Mouse (Mus musculus) gastrocnemius, postnatal 4 days (tissue): Measurements from ENCODE around the gene Lgals4. TPM values are rescaled to one million over a fixed set of nuclear protein-coding genes. Genes with fewer than 3 reads are reported as not detected.

ENCODE experiments used
- DNase-seq, 2 experiments: peaks; one replicate each; pipeline ENCODE4 v3.0.0; 2021 to 2022; ENCODE audit warnings: low spot score in 2 of 2, mixed read lengths in 2 of 2
- total RNA-seq, 2 experiments: library from RNA; stranded (reverse); gene quantifications; 2 replicates each; pipeline ENCODE4 v1.2.3; 2021

Lgals4 gene
- total RNA-seq, 2 experiments from 2014 or later = 5.3 to 8.7 TPM

DNA sequence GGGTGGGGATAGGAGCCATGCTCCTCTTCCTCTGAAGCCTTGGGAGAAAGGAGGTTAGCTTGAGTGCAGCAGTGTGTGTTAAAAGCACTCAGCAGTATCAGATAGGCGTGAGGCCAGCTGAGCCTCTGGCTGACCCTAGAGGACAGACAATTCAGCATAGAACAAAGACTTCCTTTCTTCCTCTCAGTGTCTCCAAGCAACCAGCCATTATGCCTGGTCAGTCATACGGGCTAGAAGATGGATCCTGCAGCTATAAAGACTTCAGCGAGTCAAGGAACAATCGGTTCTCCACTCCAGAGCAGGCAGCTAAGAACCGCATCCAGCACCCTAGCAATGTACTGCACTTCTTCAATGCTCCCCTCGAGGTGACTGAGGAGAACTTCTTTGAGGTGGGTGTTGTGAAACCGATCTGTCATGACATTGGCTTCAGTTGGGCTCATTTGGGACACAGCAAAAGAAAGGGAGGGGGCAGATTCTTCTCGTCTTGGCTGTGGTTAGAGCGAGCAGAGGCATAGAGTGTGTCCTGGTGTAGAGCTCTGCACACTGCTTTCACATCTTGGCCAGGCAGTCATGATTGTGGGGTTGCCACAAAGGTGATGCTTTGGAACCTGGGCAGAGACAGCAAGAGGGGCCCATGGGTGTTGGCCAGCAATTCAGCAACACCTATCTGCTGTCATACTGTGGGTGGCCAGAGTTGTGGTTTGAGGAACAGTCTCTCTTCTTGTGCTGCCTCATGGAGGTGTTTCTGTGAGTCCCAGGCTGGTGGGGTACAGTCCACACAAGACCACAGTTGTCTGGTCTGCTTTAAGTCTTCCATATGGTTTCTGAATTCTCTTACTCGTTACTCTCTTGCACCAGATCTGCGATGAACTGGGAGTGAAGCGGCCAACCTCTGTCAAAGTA lies 13.0 kb upstream of the Lgals4 start:
- no peak for DNase-seq

DNA sequence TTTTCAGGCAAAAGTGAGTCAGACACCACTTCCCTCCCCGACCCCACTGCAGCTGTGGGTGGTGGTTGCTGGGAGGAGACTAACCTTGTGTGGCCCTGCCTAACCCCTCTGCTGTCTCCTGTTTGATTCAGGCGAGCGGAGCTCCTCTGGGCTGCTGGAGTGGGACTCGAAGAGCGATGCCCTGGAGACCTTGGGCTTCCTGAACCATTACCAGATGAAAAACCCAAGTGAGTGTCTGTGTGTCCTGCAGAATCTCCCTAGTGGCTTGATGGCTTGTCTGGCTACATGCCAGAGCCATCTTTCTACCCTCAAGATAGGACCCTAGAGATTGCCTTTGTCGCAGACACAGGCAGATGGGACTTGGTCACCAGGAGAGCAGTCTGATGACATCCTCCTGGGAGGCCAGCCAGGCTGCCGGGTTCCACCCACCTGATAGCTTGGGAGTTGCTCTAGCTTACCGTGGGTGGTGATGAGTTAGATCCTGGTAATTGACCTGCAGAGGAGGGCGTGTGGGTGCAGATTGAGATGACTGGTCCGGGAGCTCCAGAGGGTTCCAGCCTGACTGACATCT lies 12.3 kb upstream of the Lgals4 start:
- DNase-seq = no peak

DNA sequence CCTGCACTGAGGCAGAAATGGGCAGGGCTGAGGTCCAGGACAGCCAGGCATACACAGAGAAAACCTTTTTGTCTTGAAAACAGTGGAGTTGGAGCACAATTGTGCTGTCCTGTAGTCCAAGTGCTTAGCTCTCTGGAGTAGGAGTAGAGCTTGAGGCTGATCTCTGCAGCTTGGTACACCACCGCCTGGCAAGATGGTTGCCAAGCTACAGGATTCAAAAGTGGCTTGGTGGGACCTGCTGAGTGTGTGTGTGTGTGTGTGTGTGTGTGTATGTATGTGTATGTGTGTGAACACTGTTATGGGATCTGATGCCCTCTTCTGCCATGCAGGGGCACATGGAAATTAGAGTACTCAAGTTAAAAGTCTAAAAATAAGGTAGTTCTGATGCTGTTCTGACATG lies 11.1 kb upstream of the Lgals4 start:
- DNase-seq = no peak

DNA sequence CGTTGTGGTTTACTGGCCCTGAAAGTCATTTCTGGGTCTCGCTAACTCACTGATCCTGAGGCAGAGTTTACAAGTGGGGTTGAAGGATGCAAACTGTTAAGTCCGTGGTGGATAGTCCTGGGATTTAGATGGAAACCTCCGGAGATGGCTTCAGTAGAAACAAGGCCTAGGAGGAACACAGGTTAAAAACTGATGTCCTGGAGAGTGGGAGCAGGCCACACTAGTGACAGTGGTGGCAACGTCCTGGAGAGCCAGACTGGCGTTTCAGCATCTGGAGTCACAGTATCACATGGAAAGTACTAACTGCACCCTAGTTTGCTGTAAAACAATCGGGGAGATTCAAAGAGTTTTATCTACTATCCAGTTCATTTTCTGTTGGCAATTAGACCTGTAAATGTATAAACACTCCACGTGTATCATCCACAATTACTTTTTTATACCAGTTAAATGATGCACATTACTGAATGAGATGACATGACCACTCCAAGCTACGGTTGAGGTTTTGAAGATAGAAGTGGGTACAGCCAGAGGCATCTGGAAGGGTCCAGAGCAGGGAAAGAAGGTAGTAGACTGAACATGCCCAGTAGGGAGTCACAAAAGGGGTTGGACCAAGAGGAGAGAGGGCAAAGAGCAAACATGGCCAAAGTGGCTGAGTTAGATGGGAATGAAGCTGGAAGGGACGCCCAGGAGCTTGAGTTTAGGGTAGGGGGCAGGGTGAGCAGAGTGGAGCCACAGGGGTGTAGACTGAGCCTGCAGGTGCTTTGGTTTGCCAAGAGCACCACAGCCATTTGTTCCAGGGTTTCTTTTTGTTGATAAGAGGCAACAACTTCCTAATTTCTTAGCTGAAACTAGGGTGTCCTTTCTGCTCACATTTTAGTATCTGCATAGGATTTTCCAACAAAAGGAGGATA lies 10.4 kb upstream of the Lgals4 start:
- no peak for DNase-seq

DNA sequence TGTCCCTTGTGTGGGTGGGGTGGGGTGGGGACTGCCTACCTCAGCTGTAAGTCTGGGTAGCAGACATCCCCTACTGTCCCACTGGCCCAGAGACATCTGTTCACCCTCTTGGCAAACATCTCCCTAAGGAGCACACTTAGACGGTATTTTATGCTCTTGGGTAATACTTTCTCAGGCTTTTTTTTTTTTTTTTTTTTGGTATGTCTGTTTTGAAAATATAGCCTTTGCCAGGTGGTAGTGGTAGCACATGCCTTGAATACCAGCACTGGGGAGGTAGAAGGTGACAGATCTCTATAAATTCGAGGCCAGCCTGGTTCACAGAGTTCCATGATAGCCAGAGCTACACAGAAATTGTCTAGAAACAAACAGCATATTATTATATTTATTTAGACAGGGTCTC lies 9.7 kb upstream of the Lgals4 start:
- no peak for DNase-seq

DNA sequence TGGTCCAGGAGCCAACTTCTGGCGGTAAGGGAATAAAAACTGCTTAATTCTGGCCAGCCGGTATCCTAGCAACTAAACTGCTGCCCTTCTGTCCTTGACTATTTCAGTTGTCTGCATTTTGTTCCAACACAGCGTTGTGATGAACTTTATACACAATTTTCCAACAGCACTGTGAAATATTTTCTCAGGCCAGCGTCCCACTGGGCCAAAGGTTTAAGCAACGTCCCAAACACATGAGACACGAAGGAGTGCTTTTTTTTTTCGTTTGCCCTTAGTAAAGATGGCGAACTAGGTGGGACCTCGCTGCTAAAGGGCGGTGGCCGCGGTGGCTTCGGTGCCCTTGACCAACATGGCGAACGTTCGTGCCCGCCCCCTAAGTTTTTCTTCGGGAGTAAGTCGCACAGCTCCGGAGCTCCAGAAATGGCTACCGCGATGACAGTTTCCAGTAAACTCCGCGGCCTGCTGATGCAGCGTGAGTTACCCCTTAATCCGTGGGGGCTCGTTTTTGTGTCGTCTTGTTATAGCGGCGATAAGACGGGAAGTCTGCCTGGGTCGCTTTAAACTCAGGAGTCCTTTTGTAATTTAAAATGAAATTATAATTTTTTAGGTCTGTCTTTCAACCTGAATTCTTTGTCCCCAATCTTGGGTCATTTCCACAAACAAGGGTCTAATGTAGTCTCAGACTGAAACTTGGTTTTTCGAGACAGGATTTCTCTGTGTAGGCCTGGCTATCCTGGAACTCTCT lies 8.5 kb upstream of the Lgals4 start, which contains the start of gene Ech1:
Gene Ech1, plus strand, starts transcription at position 277 of the 745 bp plus-strand sequence.
- peak; percentile 86 to 93 for DNase-seq

DNA sequence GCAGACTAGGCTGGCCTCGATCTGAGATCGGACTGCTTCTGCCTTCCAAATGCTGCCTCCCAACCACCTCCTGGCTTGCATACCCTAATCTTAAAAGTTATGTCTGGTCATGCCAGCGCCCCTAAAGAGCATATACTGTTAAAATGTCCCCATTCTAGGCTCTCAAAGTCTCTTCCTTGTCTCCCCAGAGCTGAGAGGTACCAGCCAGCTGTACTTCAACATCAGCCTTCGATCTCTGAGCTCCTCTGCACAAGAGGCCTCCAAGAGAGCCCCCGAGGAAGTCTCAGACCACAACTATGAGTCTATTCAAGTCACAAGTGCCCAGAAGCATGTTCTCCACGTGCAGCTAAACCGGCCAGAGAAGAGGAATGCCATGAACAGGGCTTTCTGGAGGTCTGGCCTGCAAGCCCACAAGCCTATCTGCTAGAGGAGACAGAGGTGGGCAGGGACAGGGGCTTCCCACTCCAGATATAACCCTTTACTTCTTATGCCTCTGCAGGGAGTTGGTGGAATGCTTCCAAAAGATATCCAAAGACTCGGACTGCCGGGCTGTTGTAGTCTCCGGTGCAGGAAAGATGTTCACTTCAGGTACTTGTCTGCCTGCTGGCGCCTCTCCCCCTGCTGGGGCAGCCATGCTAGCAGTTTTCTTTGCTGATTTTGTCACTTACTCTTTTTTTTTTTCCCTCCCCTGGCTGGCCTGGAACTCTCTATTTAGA lies 7.8 kb upstream of the Lgals4 start:
- DNase-seq = peak in 1 of 2 experiments; percentile 16

DNA sequence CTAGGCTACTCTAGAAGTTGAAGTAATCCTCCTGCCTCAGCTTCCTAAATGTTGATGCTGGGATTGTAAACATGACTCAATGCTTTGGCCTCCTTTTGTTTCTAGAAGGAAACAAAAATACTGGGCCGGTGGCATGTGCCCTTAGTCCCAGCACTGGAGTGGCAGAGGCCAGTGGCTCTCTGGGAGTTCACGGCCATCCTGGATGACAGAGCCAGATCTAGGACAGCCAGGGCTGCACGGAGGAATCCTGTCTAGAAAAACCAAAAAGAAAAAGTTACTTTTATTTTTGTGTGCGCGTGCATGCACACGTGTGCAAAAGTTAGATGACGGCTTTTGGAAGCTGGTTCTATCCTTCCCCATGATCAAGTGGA lies 7.3 kb upstream of the Lgals4 start:
- no peak for DNase-seq

DNA sequence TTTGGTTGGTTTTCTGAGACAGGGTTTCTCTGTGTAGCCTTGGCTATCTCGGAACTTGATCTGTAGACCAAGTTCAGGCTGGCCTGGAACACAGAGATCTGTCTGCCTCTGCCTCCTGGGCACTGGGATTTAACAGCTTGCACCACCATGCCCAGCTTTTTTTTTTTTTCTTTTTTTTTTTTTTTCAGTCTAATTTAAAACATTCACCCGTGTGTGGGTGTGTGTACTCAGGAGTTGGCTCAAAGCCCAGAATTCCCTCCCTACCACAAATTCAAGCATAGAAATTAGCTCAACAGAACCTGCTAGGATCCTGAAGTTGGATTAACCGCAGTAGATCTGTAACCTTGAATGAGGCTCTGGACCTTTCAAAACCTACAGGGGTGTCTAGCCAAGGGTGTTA lies 6.3 kb upstream of the Lgals4 start:
- DNase-seq = no peak

DNA sequence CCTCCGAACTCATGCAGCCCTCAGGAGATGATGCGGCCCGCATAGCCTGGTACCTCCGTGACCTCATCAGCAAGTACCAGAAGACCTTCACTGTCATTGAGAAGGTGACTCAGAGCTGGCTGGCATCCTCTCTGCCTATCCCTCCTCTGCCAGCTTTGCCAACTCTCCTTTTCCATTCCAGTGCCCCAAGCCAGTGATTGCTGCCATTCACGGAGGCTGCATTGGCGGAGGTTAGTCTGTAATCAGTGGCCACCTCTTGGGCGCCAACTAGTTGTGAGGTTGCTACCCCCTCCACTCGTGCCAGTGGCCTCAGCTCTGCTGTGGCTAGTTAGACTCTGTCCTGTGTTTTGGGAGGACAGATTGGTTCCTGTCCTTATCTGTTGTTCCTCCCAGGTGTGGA lies 3.8 kb upstream of the Lgals4 start:
- DNase-seq = no peak

DNA sequence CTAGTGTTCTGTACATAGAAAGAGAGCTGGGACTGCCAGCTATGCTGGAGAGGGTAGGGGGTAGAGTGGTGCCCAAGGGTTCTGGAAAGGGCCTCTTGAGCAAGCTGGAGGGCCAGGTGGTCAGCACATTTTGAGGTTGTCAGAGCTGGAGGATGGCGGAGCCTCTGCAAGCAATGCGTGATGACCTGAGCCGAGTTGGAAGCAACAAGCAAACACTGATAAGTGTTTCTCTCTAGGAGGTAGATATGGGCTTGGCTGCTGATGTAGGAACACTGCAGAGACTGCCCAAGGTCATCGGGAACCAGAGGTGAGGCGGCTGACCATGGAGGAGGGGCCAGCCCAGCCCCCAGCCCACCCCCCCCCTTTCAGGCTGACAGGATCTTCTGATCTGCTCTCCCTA lies 2.7 kb upstream of the Lgals4 start:
- no peak for DNase-seq

DNA sequence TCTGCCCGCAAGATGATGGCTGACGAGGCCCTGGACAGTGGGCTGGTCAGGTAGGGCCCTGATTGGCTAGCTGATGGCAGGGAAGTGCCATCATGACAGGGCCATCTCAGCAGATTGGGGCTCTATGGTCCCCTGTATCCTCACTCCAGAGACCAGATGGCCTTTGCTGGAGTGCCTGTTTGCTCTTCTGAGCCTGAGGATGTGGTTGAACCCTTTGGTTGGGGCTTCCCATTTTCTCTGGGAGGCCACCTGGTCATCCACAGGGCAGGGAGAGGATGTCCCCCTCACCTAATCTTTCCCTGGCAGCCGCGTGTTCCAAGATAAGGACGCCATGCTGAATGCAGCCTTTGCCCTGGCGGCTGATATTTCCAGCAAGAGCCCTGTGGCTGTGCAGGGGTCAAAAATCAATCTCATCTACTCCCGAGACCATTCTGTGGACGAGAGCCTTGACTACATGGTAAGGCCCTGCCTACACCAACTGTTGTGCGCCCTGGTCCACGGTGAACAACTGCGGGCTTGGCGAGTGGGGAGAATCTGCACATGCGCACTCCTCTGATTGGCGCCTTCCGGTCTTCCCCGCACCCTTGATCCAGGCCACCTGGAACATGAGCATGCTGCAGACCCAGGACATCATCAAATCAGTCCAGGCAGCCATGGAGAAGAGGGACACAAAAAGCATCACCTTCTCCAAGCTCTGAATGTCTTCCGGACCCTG lies 2.1 kb upstream of the Lgals4 start:
- DNase-seq = no peak

DNA sequence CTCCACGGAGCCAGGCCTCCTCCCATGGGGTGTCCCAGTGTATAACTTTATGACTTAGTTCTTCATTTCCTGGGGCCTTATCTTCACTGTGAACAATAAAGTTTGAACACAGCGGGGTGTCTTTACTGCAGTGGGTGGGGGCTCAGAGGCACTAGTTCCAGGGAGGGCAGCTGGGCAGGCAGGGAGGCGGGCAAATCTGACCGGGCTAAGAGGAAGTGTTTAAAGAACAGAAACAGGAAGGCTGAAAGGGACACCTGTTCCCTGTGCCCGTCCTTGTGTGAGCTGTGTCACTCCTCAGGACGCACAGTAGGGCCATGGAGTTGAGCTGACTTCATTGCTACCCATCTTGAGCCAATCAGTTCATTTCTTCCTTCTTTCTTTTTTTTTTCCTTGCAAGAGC lies 1.5 kb upstream of the Lgals4 start:
- DNase-seq = no peak

DNA sequence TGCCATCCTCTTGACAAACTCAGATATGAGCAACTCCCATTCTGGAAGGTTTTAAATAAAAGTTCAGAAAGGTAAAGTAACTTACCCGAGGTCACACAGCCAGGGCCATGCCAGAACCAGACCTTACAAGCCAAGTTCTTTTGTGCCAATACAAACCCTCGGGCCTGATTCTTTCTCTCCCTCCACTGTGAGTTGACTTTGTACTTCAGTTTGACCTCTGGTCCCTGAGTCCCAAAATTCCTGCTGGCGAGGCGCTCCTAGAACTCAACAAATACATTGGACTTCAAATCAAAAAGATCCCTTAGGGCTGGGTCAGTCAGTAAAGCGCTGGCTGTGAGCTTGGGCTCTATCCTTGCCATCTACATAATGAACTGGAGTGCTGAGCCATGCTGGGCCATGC lies 3.3 kb downstream of the Lgals4 start:
- DNase-seq = no peak

DNA sequence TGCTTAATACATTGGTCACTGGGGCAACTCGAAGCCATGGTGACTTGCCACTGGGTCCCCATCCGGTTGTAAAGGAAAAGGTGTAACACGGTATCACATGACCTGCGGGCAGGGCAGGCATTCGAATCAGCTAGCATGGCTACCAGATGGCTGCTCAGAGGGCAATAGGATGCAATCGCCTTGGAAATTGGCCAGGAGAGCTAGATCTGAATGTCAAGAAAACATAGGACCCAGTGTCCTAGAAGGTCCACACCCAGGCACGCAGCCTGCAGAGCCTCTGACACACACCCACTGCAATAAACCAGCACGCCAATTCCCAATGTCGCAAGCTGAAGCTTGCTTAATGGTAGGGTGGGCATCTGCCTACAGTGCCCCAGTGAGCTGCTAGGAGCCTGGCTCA lies 4.7 kb downstream of the Lgals4 start:
- DNase-seq = no peak

DNA sequence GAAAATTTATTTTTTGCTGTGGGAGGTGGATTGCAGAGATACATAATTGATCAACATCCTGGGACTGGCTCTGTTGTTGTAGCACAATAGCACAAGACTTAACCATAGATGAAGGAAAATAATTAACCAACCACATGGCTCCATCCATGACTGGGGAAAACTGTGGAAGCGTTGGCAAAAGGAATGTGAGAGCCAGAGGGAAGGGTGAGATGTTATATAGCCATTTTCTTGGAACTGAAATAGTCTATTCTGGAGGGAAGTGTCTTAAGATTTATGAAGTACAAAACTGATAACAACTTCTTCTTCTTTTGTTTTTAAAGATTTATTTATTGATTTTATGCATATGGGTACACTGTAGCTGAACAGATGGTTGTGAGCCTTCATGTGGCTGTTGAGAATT lies 13.6 kb downstream of the Lgals4 start:
- DNase-seq = no peak

DNA sequence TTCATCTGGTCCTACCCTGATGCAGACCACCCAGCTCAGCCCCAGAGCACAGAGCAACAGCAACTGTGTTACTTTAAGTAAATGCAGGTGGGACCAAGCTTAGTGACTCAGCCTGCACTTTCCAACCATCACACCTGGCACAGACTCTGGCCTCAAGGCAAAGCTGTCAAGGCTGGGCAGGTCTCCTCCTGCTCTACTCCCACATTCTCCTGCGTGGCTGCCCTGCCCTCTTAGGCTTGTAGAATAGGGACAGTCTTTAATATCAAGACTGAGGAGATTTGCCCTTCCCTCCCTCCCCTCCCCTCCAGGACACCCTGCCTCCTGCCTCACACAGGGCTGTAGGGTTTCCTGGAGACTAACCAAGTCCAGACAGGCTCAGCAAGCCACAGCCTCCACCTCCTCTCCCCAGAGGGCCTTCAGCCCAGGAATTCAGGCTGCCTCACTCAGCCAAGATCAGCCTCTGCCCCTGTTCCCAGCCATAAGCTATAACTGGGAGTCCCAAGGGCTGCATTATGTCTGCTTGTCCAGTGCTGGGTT lies 16.1 kb downstream of the Lgals4 start:
- no peak for DNase-seq

DNA sequence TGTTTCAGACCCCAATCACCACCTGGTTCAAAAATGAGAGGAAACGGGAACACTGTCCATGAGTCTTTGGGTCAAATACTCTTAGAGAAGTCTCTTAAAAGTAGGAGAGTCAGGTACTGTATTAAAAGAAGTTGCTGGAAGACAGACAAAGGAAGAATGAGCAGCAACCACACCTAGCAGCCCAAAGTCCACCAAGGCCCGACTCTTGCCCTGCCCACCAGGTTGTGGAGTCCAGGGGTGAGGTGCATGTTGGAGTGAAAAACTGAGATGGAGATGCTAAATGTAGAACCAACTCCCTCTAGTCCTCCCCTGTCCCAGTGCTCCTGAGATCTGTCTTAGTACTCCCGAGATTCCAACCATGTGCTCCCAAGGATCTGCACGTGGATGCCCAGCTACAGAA lies 17.0 kb downstream of the Lgals4 start:
- DNase-seq = no peak

DNA sequence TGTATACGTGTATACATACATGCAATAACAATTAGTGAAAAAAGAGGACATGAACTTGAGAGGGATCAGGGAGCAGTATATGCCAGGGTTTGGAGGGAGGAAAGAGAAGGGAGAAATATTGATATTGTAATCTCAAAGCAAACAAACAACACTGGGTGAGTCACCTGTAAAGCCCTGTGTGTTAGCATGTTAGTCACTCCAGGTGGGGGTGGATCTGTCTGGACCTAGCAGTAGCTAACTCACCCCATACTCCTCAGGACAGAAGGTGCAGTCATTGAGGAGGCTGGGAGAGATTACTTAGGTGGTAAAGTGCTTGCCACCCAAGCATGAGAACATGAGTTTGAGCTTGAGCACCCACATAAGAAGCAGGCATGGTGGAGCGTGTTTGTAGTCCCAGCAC lies 26.3 kb downstream of the Lgals4 start:
- no peak for DNase-seq

DNA sequence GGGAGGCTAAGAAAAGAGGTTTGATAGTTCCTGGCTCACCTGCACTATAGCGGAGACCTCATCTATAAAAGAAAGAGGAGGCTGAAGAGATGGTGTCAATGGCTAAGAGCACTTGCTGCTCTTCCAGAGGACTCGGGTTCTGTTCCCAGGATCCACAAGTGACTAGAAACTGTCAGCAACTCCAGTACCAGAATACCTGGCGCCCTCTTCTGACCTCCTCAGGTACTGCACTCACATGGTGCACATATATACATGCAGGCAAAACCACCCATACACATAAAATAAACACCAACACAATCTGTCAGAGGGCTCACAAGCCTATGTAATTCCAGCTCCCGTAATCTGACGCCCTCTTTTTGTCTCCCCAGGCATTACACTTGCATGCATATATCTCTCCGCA lies 27.2 kb downstream of the Lgals4 start:
- no peak for DNase-seq
